Mouse (Mus musculus) adrenal gland, postnatal 10 days (tissue): Measurements from ENCODE around the gene Map3k7. TPM values are rescaled to one million over a fixed set of nuclear protein-coding genes. Genes with fewer than 3 reads are reported as not detected.

Experiments
- DNase-seq: peaks from one replicate; pipeline ENCODE4 v3.0.0; 2021; ENCODE audit warnings: mixed read lengths
- long read RNA-seq, 2 experiments: library from polyadenylated mRNA; stranded (forward); transcript quantifications; one replicate each; pipeline ENCODE4 v2.0.0; 2021
- total RNA-seq, 2 experiments: library from RNA; stranded (reverse); gene quantifications; 2 replicates each; pipeline ENCODE4 v1.2.3; 2021

Gene Map3k7
- total RNA-seq, result 10 to 100 TPM; 36.6 to 43.3 TPM
- long read RNA-seq, experiment 1, full-length matches to known transcripts, result 23 of 38 reads
- long read RNA-seq, experiment 1, partial matches to known transcripts, result 5 of 38 reads
- long read RNA-seq, experiment 1, other reads (novel, unspliced or antisense), result 10 of 38 reads
- long read RNA-seq, experiment 2, full-length matches to known transcripts, result 13 of 17 reads
- long read RNA-seq, experiment 2, partial matches to known transcripts, result 0 of 17 reads
- long read RNA-seq, experiment 2, other reads (novel, unspliced or antisense), result 4 of 17 reads

DNA sequence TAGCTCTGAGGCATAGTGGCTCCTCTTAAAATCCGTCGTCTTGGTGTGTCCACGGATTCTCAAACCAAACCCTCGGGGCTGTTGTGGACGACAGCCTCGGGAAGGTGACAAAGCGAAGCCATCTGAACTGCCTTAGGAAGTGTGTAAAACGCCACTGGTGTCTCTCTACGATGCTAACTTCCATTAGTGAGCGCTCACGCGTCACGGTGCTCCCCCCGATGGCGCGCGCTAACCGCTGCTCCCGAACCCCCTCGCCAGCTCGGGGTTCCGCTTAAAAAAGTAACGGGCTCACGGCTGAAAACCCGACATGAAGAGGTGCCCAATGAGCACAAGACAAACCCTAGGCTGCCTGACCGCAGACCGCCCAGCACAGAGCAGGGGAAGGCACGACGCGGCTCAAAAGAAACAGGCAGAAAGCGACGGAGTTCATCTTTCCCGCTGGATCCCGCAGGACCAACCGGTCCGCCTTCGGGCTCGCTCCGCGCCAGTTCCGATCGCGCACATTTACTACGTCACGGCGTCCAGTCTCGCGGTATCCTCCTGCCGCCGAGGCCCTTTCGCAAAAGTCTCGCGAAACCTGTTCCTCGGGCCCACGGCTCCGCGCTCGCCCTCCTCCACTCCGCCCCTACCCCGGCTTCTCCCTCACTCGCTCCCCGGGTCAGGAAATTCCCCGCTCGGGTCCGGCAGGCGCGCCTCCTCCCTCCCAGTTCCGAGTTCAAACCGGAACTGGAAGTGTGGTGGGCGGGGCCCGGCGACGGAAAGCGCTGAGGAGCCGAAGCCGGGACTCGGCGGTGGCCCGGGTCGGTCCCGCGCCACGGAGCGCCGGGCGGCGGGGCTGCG, at the start of gene Map3k7:
TSS of gene Map3k7 (plus strand) at position 744 of the 840 bp plus-strand sequence.
- DNase-seq, result peak; percentile 98

GRCm38 (mm10) chr4:31915114-31915513, 48.8 kb upstream of the Map3k7 start:
- no peak for DNase-seq

- DNase-seq, result no peak
Observed at GRCm38 (mm10) chr4:31918717-31919116, 45.2 kb upstream of the Map3k7 start.

GRCm38 (mm10) chr4:31922215-31922614, 41.7 kb upstream of the Map3k7 start:
- no peak for DNase-seq

- no peak for DNase-seq
Observed at GRCm38 (mm10) chr4:31923437-31923836, 40.5 kb upstream of the Map3k7 start.

GRCm38 (mm10) chr4:31924301-31925185, 39.4 kb upstream of the Map3k7 start:
- no peak for DNase-seq

- no peak for DNase-seq
Observed at GRCm38 (mm10) chr4:31933171-31933570, 30.7 kb upstream of the Map3k7 start.

GRCm38 (mm10) chr4:31935831-31936306, 28.0 kb upstream of the Map3k7 start:
- no peak for DNase-seq

- no peak for DNase-seq
Observed at GRCm38 (mm10) chr4:31936358-31936757, 27.5 kb upstream of the Map3k7 start.

DNA sequence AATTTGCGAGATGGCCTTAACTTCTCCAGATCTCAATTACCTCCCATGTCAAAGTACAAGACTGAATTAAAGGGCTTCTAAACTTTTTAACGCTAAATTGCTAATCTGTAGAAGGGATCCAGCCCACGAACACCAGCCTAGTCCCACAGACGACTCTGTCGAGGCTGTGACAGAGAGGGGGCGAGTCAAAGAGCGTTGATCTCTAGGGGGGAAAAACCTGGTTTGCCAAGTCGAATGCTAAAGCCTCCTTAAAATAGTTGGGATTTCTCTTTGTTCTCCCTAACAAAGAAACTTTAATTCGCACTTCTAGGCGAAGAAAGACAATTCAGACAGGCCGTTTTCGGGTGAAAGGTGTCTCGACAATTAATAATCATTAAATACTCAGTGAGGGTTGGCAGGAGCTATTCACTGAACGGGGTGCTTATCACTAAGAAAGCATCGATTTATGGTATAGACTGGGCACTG, 27.0 kb upstream of the Map3k7 start:
- DNase-seq, result no peak

DNA sequence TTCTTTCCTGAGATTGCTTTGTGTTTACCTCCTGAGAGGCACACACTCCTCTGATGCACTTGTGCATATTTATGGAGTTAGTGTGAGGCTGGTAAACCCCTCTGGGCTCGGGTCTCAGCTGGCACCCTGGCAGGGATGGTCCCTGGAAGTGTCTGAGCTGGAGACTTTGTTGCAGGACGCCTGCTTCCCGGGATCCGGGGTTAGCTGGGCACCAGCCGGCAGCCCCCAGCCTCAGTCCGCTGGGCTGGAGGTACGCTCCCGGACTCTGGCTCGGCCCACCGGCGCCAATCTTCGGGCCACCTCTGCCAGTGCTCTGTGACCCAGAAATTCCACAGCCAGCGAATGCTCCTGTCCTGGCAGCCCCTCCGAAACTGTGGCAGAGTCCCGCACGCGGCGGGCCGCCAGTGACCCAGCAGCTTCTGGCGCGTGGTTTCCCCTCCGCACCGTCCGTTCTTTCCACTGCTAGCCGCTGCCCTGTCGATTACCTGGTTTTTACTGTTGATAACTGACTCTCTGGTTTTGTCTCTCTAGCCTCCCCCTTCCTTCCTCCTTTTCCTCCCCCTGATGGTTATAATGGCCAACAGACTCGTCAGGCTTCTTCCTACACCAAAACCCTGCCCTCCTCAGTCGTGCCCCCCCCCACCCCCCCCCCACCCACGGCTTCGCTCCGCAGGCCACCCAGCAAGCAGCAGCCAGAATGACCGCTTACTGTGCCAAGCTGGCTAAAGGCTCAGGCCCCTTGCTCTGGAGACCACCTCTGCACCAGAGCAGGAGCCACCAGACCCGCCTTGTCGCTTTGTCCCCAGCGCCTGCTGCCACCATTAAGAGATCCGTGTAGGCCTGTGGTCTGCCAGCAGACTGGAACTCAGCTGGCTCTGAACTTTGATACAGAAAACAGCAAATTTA, 26.3 kb upstream of the Map3k7 start:
- peak; percentile 16 for DNase-seq

DNA sequence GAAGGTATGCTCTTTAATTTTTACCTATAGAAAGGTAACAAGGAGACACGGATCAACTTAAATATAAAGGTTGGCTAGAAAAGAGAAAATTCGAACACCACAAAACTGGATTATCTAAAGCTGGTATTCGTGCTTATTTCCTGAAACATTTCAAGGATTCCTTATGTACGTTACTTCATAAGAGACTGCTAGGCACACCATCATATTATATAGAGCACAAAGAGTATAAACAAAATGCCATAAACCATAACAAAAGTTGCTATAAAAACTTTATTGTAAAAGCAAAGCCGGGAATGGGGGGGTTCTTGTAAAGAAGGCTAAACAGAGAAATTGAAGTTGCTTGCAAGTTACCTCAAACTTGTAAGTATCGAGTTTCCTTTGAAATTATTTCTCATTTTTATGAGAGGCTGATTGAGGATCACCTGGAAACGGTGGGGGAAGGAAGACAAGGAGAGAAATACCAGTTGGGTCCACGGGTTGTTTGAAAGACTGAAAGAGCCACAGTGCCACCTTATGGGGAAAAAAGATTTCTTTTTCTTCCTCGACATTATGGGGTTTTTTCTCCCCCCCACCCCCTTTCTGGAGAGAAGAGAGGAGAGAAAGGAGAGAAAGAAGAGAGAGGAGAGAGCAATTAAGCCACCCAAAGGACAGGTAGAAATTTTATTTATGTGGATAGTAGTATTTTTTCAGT, 25.3 kb upstream of the Map3k7 start:
- peak; percentile 18 for DNase-seq

- no peak for DNase-seq
Observed at GRCm38 (mm10) chr4:31941616-31942015, 22.3 kb upstream of the Map3k7 start.

- no peak for DNase-seq
Observed at GRCm38 (mm10) chr4:31943045-31943444, 20.9 kb upstream of the Map3k7 start.

DNA sequence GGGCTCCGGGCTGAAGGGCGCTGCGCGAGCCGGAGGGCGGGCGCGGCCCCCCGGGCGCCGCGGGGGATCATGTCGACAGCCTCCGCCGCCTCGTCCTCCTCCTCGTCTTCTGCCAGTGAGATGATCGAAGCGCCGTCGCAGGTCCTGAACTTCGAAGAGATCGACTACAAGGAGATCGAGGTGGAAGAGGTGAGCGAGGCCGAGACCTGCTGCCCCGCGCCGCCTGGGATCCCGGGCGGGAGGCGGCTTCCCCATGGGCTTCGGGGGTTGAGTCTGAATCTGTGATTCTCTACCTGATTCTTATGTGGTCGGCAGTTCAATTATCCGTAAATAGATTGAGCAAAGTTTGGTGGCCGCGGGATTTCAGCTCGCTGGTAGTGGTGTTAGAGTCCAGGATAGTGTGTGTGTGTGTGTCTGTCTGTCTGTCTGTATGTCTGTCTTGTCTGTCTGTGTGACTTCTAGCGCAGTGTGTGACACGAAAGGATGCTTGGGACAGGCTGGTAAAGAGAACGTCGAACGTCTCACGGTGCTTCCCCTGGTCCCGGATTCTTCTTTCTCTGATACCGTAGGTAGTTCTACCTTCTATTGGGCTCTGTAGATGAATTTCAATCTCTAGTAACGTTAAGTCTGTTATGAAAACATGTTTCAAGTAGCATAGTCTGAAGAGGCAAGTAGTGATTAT, 438 bp downstream of the Map3k7 start:
- no peak for DNase-seq

DNA sequence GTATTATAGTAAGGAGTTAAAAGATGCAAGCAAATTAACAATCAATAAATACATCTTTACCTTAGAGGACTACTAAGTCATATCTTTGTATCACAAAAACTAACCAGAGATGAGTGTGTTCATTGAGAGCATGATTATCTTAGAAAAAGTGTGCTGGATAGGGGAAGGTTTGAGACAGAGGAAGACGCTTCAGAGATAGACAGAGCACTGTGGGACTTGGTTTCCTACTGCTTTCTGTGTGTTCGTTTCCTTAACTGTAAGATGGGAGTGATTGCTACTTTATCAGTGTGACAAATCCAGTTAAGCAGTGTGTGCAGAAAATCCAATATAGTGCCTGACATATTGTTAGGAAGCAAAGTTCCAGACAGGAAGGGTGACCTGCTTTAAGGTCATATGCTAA, 1.3 kb downstream of the Map3k7 start:
- no peak for DNase-seq

DNA sequence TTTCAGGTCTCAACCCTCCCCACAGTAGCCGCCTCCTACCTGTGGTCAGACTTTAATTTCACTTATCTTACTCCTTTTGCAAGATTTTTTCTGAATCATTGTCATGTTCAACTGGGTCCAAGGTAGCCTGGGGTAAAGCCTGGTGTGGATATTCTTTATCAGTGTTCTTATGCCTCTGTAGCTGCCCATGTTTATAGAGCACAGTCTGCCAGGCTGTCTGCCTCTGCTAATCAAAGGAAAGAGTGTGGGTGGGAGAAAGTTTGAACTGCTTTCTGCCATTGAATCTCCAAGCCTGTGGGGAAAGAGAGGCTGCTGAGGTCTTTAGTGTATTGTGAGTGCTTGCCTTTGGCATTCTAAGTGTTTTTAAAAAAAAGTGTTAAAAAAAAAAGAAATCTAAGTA, 7.5 kb downstream of the Map3k7 start:
- no peak for DNase-seq

GRCm38 (mm10) chr4:31972181-31972580, 8.3 kb downstream of the Map3k7 start:
- DNase-seq, result no peak

DNA sequence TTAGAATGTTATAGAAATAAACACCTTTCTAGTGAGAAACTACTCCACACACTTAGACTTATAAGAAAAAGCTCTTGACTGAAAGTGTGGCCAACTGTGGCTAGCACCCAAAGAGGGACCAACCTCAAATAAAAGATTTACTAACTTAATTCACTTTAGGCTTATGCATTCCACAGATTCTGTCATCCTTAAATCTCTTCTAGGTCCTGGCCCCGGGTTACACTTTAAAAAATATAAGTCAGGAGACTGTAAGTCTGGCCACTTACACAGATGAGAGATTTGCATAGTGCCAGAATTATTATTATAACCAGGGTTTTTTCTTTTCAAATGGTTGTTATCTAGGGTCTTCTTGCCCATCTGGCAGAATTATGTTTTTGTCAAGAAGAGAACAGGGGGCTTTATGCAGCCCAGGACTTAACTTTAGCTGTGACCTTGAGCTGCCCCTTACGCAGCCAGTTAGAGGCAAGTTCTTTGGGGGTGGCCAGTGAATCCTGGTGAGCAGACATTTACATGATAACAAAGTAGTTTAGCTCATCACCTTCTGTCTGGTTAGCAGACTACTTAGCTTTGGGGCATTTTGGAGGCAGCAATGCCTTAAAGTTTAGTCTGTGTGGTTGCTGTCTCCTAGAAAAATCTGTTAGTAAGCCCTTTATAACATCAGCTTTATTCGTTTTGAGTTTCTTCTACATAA, 11.5 kb downstream of the Map3k7 start:
- DNase-seq, result no peak
